Mouse (Mus musculus) frontal cortex, postnatal 25 days (tissue): Measurements from ENCODE around the gene Atf7.

Experiments used
- DNase-seq, 2 experiments: peaks; one replicate each; pipeline ENCODE4 v3.0.0; 2022; ENCODE audit warnings: low spot score in 2 of 2

The Atf7 gene

GRCm38 (mm10) chr15:102516293-102516692 is 109.0 kb downstream of the Atf7 start:
- no peak for DNase-seq

GRCm38 (mm10) chr15:102515791-102516190 is 109.5 kb downstream of the Atf7 start:
- no peak for DNase-seq

- no peak for DNase-seq
These were observed 110.0 kb downstream of the Atf7 start for GRCm38 (mm10) chr15:102515261-102515660.

- DNase-seq, result no peak
These were observed 112.3 kb downstream of the Atf7 start for GRCm38 (mm10) chr15:102513004-102513403.

GRCm38 (mm10) chr15:102512471-102512870 is 112.8 kb downstream of the Atf7 start:
- DNase-seq, result no peak

- DNase-seq, result no peak
These were observed 113.3 kb downstream of the Atf7 start for GRCm38 (mm10) chr15:102512010-102512409.

GRCm38 (mm10) chr15:102511285-102511833 is 113.9 kb downstream of the Atf7 start:
- no peak for DNase-seq

GRCm38 (mm10) chr15:102510590-102511284 is 114.5 kb downstream of the Atf7 start:
- peak; percentile 62 to 75 for DNase-seq

- DNase-seq, result no peak
These were observed 115.2 kb downstream of the Atf7 start for GRCm38 (mm10) chr15:102510110-102510509.

GRCm38 (mm10) chr15:102508336-102508735 is 116.9 kb downstream of the Atf7 start:
- DNase-seq, result no peak

GRCm38 (mm10) chr15:102507561-102507960 is 117.7 kb downstream of the Atf7 start:
- no peak for DNase-seq

GRCm38 (mm10) chr15:102506864-102507263 is 118.4 kb downstream of the Atf7 start:
- DNase-seq, result no peak

GRCm38 (mm10) chr15:102506464-102506830 is 118.8 kb downstream of the Atf7 start:
- DNase-seq, result no peak

- no peak for DNase-seq
These were observed 119.3 kb downstream of the Atf7 start for GRCm38 (mm10) chr15:102505770-102506463.

- DNase-seq, result no peak
These were observed 120.0 kb downstream of the Atf7 start for GRCm38 (mm10) chr15:102505073-102505769.

GRCm38 (mm10) chr15:102503924-102504782 is 121.1 kb downstream of the Atf7 start:
- DNase-seq, result no peak

- no peak for DNase-seq
These were observed 121.8 kb downstream of the Atf7 start, which contains the start of gene Gm10337 for GRCm38 (mm10) chr15:102503447-102503846. TSS of gene Gm10337 (plus strand) at chr15:102503722.

- DNase-seq, result no peak
These were observed 122.9 kb downstream of the Atf7 start for GRCm38 (mm10) chr15:102502254-102502840.

GRCm38 (mm10) chr15:102501084-102501814 is 124.0 kb downstream of the Atf7 start:
- DNase-seq, result no peak

- DNase-seq, result no peak
These were observed 124.8 kb downstream of the Atf7 start for GRCm38 (mm10) chr15:102500479-102500878.
